Mouse (Mus musculus) intestine, embryonic 15.5 days (tissue): ENCODE data around the gene Nrxn3. TPM values are rescaled to one million over a fixed set of nuclear protein-coding genes. Genes with fewer than 3 reads are reported as not detected.

Source experiments
- ATAC-seq: fragments of 200-750 bp; cut with Nextera tagmentation; 2 replicates; pipeline ENCODE4 v1.8.0; 2017; ENCODE audit warnings: moderate TSS enrichment, moderate library complexity
- H3K27ac ChIP-seq: fragments of 300-500 bp; sonication (generic); 2 replicates; pipeline ENCODE4 v1.5.1; 2015; ENCODE audit warnings: mild to moderate bottlenecking, inconsistent platforms
- H3K27me3 ChIP-seq: fragments of 300-500 bp; sonication (generic); replicated peaks from 2 replicates; pipeline ENCODE4 v1.6.1; 2015; ENCODE audit warnings: inconsistent platforms
- H3K36me3 ChIP-seq: fragments of 300-500 bp; sonication (generic); 2 replicates; pipeline ENCODE4 v1.6.1; 2015; ENCODE audit warnings: inconsistent platforms
- H3K4me1 ChIP-seq: fragments of 300-500 bp; sonication (generic); replicated peaks from 2 replicates; pipeline ENCODE4 v1.6.1; 2015; ENCODE audit warnings: inconsistent platforms
- H3K4me2 ChIP-seq: fragments of 300-500 bp; sonication (generic); replicated peaks from 2 replicates; pipeline ENCODE4 v1.6.1; 2015; ENCODE audit warnings: mild to moderate bottlenecking, inconsistent platforms
- H3K4me3 ChIP-seq: fragments of 300-500 bp; sonication (generic); replicated peaks from 2 replicates; pipeline ENCODE4 v1.5.1; 2015; ENCODE audit warnings: inconsistent platforms
- H3K9ac ChIP-seq: fragments of 300-500 bp; sonication (generic); 2 replicates; pipeline ENCODE4 v1.6.1; 2015; ENCODE audit warnings: inconsistent platforms
- H3K9me3 ChIP-seq: fragments of 300-500 bp; sonication (generic); 2 replicates; pipeline ENCODE4 v1.6.1; 2016; ENCODE audit warnings: inconsistent platforms
- WGBS: fragments of 180-500 bp; shearing (Covaris S2); methylation state at CpG from one replicate; pipeline ENCODE4 v1.1.7; 2015; 5-methylcytosine and 5-hydroxymethylcytosine counted together
- polyA plus RNA-seq: library from polyadenylated mRNA; unstranded; fragments of >200 nt; fragmentation: Nextera tagmentation; extraction: Ambion mirVana; gene quantifications from 2 replicates; pipeline ENCODE4 v1.2.1, GENCODE M21; 2015

Gene Nrxn3
- polyA plus RNA-seq, 1 experiment from 2014 or later, result 3.0 TPM

DNA sequence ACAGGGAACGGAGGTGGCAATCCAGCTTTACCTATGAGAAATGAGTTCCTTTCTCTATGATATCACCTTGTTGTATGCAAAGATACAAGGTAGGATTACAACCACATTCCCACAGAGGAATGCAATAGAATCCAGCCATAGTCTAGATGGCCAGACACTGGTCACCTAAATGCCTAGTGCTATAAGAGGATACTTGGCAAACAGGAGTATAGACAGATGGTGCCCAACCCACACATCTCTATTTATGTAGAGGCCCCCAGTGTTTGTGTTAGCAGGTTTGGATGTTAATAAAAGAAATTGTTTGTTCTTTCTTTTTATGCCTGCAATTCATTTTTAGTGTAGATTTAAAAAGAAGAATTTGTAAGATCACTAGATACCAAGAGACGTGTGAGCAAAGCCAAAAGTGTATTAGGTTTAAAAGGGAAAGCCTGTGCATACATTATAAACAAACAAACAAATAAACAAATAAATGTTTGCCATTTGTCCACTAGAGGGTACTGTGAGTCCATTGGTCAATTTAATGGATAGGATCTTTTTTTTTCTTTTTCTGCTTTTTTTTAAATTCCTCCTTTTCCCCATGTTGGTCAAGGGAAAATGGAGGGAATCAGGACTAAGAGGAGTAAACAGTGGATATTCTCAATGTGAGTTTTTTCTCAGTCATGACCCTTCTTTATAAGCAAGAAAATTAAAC, 832.2 kb downstream of the Nrxn3 start:
- Histone ChIP-seq H3K4me3 (no peak overlapping the region), H3K4me1 (no peaks in the 10 kb centered on the region), H3K9ac (no peak overlapping the region), H3K9me3 (no peaks in the 10 kb centered on the region), H3K36me3 (no peaks in the 10 kb centered on the region), H3K4me2 (no peak overlapping the region), H3K27ac (no peak overlapping the region), H3K27me3 (no peaks in the 10 kb centered on the region)
- 67% methylated on average over 2 of the region's 2 CpGs for WGBS
- ATAC-seq, result no peak

DNA sequence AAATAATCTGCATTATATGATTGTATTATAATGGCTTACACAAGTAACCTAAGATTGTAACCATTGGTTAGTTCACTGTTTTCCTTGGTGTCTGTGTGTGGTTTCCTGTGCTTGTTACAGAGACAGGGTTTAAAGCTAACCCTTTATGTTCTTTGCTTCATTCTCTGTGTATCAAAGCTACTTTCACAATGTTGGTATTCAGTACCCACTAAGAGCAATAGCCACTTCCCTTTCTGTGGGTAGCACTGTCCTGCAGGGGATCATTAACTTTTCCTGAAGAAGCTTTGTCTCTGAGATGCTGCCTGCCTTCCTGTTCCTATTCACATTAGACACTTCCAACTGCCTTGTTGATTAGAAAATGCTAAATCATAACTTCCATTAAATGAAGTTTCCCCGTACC, 836.2 kb downstream of the Nrxn3 start:
- H3K27ac ChIP-seq, result no peak overlapping the region
- H3K9me3 ChIP-seq, result no peaks in the 10 kb centered on the region
- H3K9ac ChIP-seq, result no peak overlapping the region
- no peaks in the 10 kb centered on the region for H3K27me3 ChIP-seq
- no peaks in the 10 kb centered on the region for H3K36me3 ChIP-seq
- no peak overlapping the region for H3K4me3 ChIP-seq
- H3K4me2 ChIP-seq, result no peak overlapping the region
- 84% methylated on average over 1 of the region's 1 CpGs for WGBS
- H3K4me1 ChIP-seq, result no peaks in the 10 kb centered on the region
- ATAC-seq, result no peak

DNA sequence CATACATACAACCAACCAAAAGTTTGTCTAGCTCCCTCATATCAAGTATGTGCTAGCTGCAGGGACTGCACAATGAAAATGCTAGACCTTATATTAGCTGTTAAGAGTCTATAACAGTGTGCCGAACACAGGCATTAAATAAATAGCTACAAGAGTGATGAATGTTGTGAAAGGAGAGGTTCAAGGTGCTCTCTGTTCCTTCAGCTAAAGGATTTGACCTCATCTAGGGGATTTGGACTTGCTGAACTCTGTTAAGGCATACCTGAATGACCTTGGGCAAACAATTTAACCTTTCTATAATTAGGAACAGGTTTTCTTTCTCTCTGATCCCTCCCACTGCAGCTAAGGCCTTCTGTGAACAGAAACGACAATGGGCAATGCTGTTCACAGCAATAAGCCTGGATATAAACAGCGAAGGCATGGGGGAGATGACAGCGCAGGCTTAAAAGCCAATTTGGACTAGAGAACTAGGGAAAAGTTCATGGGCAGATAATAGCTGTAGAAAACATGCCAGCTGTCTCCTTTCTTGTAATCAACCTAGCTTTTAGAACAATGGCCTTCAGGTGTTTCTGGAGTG, 839.4 kb downstream of the Nrxn3 start:
- Histone ChIP-seq H3K4me2 (no peak overlapping the region), H3K27ac (no peak overlapping the region), H3K9me3 (no peaks in the 10 kb centered on the region), H3K9ac (no peak overlapping the region), H3K4me3 (no peak overlapping the region), H3K4me1 (no peaks in the 10 kb centered on the region), H3K27me3 (no peaks in the 10 kb centered on the region), H3K36me3 (no peaks in the 10 kb centered on the region)
- WGBS, result 61% methylated on average over 4 of the region's 4 CpGs
- no peak for ATAC-seq

DNA sequence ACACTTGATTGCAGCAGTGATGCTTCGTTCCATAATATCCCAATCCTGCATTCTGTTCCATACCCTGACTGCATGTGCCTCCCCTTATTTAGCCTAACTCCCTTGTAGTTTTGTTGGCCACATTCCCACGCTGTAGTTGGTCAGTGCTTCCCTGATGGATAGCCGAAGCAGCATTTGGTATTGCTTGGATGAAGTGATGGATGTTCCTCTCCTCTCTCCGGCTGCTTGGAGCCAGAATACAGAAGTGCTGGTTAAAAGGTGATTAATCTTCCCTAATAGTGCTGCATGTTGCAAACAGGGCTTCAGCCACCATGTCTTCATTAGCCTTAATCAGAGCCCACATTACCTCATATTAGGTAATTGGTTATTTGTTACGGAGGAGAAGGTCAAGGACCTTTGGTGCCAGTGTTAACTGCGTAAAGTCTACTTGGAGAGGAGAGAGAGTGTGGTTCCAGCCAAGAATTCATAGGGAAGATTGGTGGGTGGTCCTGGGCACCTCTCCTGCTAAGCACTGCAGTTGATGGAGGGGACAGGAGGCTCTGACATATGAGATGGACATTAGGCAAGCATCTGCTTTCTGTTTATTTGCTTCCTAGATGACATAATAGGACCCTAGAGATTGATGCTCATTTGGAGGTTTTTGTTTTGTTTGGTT, 846.2 kb downstream of the Nrxn3 start:
- Histone ChIP-seq H3K4me1 (no peaks in the 10 kb centered on the region), H3K4me2 (no peak overlapping the region), H3K9me3 (no peaks in the 10 kb centered on the region), H3K9ac (no peak overlapping the region), H3K4me3 (no peak overlapping the region), H3K36me3 (no peaks in the 10 kb centered on the region), H3K27ac (no peak overlapping the region), H3K27me3 (no peaks in the 10 kb centered on the region)
- ATAC-seq, result no peak
- WGBS, result 61% methylated on average over 6 of the region's 6 CpGs

DNA sequence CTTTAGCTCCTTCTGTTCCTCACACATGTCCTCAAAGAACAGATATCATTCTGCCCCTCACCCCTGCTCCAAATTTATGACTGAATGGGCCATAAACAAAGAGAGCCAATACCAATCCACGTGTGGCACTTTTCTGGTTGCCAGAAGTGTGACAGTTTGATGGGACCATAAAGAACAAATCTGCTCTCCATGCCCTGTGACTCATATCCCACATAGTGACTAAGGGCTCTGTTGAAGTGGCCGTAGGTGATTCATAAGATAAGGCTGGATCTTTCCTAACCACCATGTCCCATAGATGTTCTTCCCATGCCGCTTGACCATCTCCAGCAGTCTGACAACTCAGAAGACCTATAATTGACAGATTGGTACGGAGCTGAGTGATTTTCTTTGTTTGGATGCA, 869.8 kb downstream of the Nrxn3 start:
- no peaks in the 10 kb centered on the region for H3K4me1 ChIP-seq
- WGBS, result 78% methylated on average over 4 of the region's 4 CpGs
- no peak overlapping the region for H3K4me2 ChIP-seq
- H3K27ac ChIP-seq, result no peak overlapping the region
- ATAC-seq, result no peak
- no peak overlapping the region for H3K4me3 ChIP-seq
- no peaks in the 10 kb centered on the region for H3K9me3 ChIP-seq
- no peaks in the 10 kb centered on the region for H3K36me3 ChIP-seq
- no peaks in the 10 kb centered on the region for H3K27me3 ChIP-seq
- H3K9ac ChIP-seq, result no peak overlapping the region

DNA sequence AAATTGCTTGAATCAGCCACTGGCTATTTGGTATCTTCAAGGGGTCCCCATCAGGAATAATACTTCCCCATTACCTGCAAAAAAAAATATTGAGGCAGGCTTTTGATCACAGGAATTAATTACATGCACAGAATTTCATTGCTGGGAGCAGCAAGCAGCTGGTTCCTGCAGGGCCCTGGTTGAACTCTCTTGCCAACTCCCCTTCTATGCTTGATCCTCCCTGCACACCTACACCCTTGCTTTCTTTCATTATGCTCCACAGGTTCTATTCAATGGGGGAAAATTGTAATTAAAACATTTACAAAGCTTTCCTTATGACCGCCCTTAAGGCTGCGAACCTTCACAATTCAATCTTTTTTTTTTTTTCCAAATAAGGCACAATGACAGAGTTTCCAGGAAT, 891.0 kb downstream of the Nrxn3 start:
- WGBS, result 88% methylated on average over 2 of the region's 2 CpGs
- no peak for ATAC-seq
- H3K4me2 ChIP-seq, result no peak overlapping the region
- H3K4me3 ChIP-seq, result no peak overlapping the region
- H3K36me3 ChIP-seq, result no peaks in the 10 kb centered on the region
- no peak overlapping the region for H3K27ac ChIP-seq
- no peaks in the 10 kb centered on the region for H3K4me1 ChIP-seq
- no peaks in the 10 kb centered on the region for H3K27me3 ChIP-seq
- no peaks in the 10 kb centered on the region for H3K9me3 ChIP-seq
- H3K9ac ChIP-seq, result no peak overlapping the region

DNA sequence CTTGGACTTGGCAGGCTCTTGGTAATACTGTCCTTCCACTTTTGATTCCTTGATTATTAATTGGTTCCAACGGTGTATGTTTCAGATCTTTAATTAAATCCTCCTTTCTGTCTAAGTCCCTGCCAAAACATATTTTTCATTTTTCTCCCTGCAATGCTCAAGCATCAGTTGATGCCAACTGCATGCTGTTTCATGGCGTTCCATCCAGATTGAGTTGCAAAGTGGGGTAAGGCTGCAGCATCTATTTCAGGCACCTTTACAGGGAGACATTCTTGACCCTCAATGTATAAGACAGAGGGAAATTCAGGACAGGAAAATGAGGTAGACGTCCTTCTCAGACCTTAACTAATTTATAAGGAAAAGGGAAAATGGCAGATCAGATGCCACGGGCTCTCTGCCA, 903.1 kb downstream of the Nrxn3 start:
- H3K4me3 ChIP-seq, result no peak overlapping the region
- no peak overlapping the region for H3K27ac ChIP-seq
- H3K9me3 ChIP-seq, result no peaks in the 10 kb centered on the region
- H3K4me2 ChIP-seq, result no peak overlapping the region
- WGBS, result 76% methylated on average over 4 of the region's 4 CpGs
- H3K4me1 ChIP-seq, result no peaks in the 10 kb centered on the region
- H3K36me3 ChIP-seq, result no peaks in the 10 kb centered on the region
- ATAC-seq, result no peak
- H3K27me3 ChIP-seq, result no peaks in the 10 kb centered on the region
- no peak overlapping the region for H3K9ac ChIP-seq

DNA sequence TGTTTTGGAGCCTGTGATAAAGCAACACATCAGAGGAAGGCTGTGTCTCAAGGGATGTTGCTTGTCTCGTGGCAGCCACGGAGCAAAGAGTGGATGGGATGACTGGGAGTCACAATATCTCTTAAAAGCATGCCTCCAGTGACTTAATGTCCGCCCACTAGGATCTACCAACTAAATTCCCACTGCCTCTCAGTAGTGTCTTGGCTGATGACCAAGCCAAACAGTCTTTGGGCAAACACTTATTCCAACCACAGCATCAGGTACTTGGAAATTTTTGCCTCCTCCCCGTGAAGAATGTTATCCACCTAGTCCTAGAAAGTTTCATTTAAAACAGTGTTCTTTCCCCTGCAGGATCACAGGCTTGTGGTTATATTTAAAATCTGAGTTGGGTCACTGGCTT, 917.4 kb downstream of the Nrxn3 start:
- WGBS, result 79% methylated on average over 4 of the region's 4 CpGs

DNA sequence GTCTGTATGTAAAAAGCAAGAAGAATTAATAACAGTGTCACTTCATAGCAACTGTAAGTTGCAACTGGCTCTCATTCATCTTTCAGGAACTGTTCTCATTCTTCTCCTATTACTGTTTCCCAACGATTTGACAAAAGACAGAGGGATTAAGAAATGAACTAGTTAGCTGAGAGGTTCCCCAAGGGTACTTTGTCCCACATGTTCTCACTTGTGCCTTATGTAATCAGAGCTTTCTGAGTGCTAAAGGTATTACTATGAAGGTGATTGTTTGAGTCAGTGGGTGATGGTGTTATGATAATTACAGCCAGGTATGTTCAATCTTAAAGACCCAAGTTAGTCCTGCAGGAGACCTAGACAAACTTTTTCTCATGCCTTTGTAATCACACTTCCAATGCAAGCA, 918.8 kb downstream of the Nrxn3 start:
- 30% methylated on average over 1 of the region's 1 CpGs for WGBS
- H3K4me1 ChIP-seq, result no peaks in the 10 kb centered on the region
- ATAC-seq, result no peak

More for the DNA sequence above, 917.4 kb downstream of the Nrxn3 start:
- H3K27ac ChIP-seq, result no peak overlapping the region
- no peaks in the 10 kb centered on the region for H3K9me3 ChIP-seq
- H3K4me2 ChIP-seq, result no peak overlapping the region
- no peaks in the 10 kb centered on the region for H3K36me3 ChIP-seq
- no peak for ATAC-seq
- H3K4me3 ChIP-seq, result no peak overlapping the region
- H3K4me1 ChIP-seq, result no peaks in the 10 kb centered on the region
- no peaks in the 10 kb centered on the region for H3K27me3 ChIP-seq
- H3K9ac ChIP-seq, result no peak overlapping the region

DNA sequence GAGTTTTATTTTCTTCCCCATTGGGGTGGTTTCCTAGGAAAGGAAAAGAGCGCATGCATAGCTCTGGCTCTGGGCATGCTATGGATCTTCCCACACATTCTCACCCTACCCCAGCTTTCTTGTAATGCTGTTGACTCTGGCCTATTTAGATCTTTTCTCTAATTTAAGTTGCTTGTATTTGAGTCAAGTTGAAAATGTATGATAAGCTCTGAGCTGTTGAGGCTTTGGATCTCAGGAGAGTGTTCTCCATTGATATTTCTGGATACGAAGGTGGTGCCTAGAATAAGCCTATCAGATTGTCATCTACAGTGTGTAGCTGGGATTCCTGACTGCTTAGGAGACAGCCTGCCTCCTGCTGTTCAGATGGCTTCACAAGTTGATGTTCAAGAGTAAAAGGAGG, 930.5 kb downstream of the Nrxn3 start:
- Histone ChIP-seq H3K4me3 (no peak overlapping the region), H3K36me3 (no peaks in the 10 kb centered on the region), H3K9ac (no peak overlapping the region), H3K9me3 (no peaks in the 10 kb centered on the region), H3K4me2 (no peak overlapping the region), H3K27ac (no peak overlapping the region), H3K27me3 (no peaks in the 10 kb centered on the region), H3K4me1 (no peaks in the 10 kb centered on the region)
- 87% methylated on average over 2 of the region's 2 CpGs for WGBS
- ATAC-seq, result no peak

More for the DNA sequence above, 918.8 kb downstream of the Nrxn3 start:
- no peaks in the 10 kb centered on the region for H3K9me3 ChIP-seq
- no peaks in the 10 kb centered on the region for H3K36me3 ChIP-seq
- H3K4me2 ChIP-seq, result no peak overlapping the region
- no peaks in the 10 kb centered on the region for H3K27me3 ChIP-seq
- no peak overlapping the region for H3K27ac ChIP-seq
- H3K9ac ChIP-seq, result no peak overlapping the region
- no peak overlapping the region for H3K4me3 ChIP-seq

DNA sequence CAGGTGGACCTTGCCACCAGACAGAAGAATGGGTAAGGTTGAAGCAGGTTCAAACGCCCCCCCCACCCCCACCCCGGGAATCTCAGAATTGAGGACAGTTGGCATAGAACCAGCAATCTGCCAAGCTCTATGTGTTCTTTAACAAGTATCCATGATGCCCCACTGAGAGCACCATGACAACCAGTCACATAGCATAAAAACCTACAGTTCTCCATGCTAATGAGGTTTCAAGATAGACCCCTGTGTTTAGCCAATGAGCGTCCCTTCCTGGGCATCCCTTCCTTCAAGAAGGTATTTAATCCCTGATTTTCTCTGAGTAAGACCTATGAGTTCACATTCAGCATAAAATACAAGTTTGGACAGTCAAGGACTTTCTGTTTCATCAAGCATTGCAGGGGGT, 938.5 kb downstream of the Nrxn3 start:
- 86% methylated on average over 3 of the region's 3 CpGs for WGBS
- no peak overlapping the region for H3K27ac ChIP-seq
- no peaks in the 10 kb centered on the region for H3K9me3 ChIP-seq
- no peaks in the 10 kb centered on the region for H3K4me1 ChIP-seq
- no peak overlapping the region for H3K4me2 ChIP-seq
- no peaks in the 10 kb centered on the region for H3K36me3 ChIP-seq
- no peak overlapping the region for H3K4me3 ChIP-seq
- no peak for ATAC-seq
- H3K9ac ChIP-seq, result no peak overlapping the region
- H3K27me3 ChIP-seq, result no peaks in the 10 kb centered on the region

DNA sequence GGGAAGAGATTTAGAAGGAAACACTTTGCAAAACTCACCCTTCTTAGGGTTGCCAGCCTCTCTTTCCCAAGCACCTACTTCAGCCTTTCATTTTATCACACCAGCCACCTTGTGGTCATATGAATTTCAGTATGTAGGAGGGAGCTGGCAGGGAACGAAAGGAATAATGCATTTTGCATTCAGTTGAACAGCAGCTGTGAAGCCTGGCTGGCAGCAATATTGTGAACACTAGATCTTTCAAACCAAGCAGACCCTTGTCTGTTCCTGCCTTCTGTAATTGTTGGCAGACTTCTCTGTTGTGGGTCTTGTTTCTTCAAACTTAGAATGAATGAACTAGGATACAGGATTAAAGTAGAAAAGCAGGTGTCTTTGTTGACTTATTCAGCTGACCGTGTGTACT, 946.2 kb downstream of the Nrxn3 start:
- no peak overlapping the region for H3K9ac ChIP-seq
- no peaks in the 10 kb centered on the region for H3K36me3 ChIP-seq
- WGBS, result 60% methylated on average over 2 of the region's 2 CpGs
- H3K4me3 ChIP-seq, result no peak overlapping the region
- no peaks in the 10 kb centered on the region for H3K9me3 ChIP-seq
- no peak overlapping the region for H3K27ac ChIP-seq
- H3K27me3 ChIP-seq, result no peaks in the 10 kb centered on the region
- no peak overlapping the region for H3K4me2 ChIP-seq
- H3K4me1 ChIP-seq, result no peaks in the 10 kb centered on the region
- ATAC-seq, result no peak

DNA sequence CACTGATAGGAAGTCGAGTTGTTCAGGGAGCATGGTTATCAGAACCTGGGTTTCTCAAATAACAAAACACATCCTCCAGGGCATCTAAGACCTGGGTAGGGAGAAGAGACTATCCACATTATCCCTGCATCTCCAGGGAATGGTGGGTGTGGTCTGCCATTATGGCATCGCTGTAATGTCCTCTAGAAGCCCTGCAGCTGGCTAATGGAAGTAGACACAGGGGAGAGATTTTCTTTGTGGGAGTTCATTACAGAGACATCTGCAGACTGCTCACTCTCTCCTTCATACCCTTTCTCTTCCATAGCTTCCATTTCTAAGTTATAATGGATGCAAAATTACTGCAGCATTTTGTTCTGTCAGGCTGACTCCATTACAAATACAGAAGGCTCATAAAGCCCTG, 950.1 kb downstream of the Nrxn3 start:
- H3K27ac ChIP-seq, result no peak overlapping the region
- H3K36me3 ChIP-seq, result no peaks in the 10 kb centered on the region
- no peak overlapping the region for H3K9ac ChIP-seq
- H3K9me3 ChIP-seq, result no peaks in the 10 kb centered on the region
- ATAC-seq, result no peak
- H3K4me1 ChIP-seq, result no peaks in the 10 kb centered on the region
- H3K4me2 ChIP-seq, result no peak overlapping the region
- H3K4me3 ChIP-seq, result no peak overlapping the region
- 64% methylated on average over 2 of the region's 2 CpGs for WGBS
- H3K27me3 ChIP-seq, result no peaks in the 10 kb centered on the region
